8 mouse cellular contexts compared by ENCODE assay signal in genomic region chr8:114369038-114369976, GRCm38 (mm10). TPM values are rescaled to one million over a fixed set of nuclear protein-coding genes. Genes with fewer than 3 reads are reported as not detected.
A peak's percentile ranks its signal among the peaks of the same experiment; 100 is the strongest.
DNase-seq lines count a peak whose midpoint lies in the region; ATAC-seq and TF ChIP-seq lines count a peak whose summit lies in the region.

No protein-coding gene starts in this region.

- H3K9ac ChIP-seq in heart, adult 2 months (ENCODE audit: low read depth, low read length) = no peak overlapping the region
- H3K9ac ChIP-seq in kidney, embryonic 15.5 days = no peak overlapping the region
- no peak overlapping the region for H3K9ac ChIP-seq in limb, embryonic 15.5 days
- no peak overlapping the region for H3K9ac ChIP-seq in stomach, embryonic 14.5 days (replicated peaks; ENCODE audit: low read depth, low read length)

- ATAC-seq in kidney, embryonic 15.5 days (replicated peaks; ENCODE audit: low FRiP score) = no peak; the same call in 1 of the 2 replicates
- ATAC-seq in limb, embryonic 15.5 days (ENCODE audit: insufficient number of reproducible peaks, low FRiP score, low TSS enrichment, low read depth) = no peak
- no peak for ATAC-seq in stomach, embryonic 14.5 days (ENCODE audit: insufficient number of reproducible peaks, insufficient read depth, low FRiP score, low read depth)

- peak; percentile 73 for TF ChIP-seq CTCF in heart, adult 2 months (IDR thresholded peaks at IDR 0.05)

- no peaks in the 10 kb centered on the region for H3K36me3 ChIP-seq in embryonic facial prominence, embryonic 10.5 days (replicated peaks)
- no peaks in the 10 kb centered on the region for H3K36me3 ChIP-seq in heart, adult 2 months (ENCODE audit: control insufficient read depth, insufficient read depth, low read length)
- H3K36me3 ChIP-seq in kidney, embryonic 15.5 days = no peaks in the 10 kb centered on the region
- H3K36me3 ChIP-seq in limb, embryonic 15.5 days = no peaks in the 10 kb centered on the region
- H3K36me3 ChIP-seq in stomach, embryonic 14.5 days (ENCODE audit: control insufficient read depth, insufficient read depth, low read length) = no peaks in the 10 kb centered on the region

- no peaks in the 10 kb centered on the region for H3K27me3 ChIP-seq in embryonic facial prominence, embryonic 10.5 days (replicated peaks; ENCODE audit: low read depth, poor library complexity, severe bottlenecking)
- no peaks in the 10 kb centered on the region for H3K27me3 ChIP-seq in heart, adult 2 months (ENCODE audit: control insufficient read depth, insufficient read depth, low read length)
- H3K27me3 ChIP-seq in kidney, embryonic 15.5 days = no peaks in the 10 kb centered on the region
- peaks cover 6% of the 10 kb centered on the region; the same call in 1 of the 2 replicates for H3K27me3 ChIP-seq in limb, embryonic 15.5 days
- H3K27me3 ChIP-seq in stomach, embryonic 14.5 days (ENCODE audit: control insufficient read depth, insufficient read depth, low read length) = no peaks in the 10 kb centered on the region

- peak; percentile 11 for DNase-seq in 3134 (ENCODE audit: extremely low read depth, insufficient read length, low spot score)
- DNase-seq in adrenal gland, postnatal 10 days = peak; percentile 88
- peak; percentile 82 for DNase-seq in embryonic facial prominence, embryonic 10.5 days (ENCODE audit: low spot score)
- DNase-seq in heart, adult 2 months = peak; percentile 45 to 71
- peak; percentile 22 to 41 for DNase-seq in natural killer cell, adult 2 months (ENCODE audit: low spot score in 2 of 2)

- 40% methylated on average over 27 of the region's 27 CpGs for WGBS in embryonic facial prominence, embryonic 10.5 days
- WGBS in heart, adult 2 months = 28% methylated on average over 27 of the region's 27 CpGs
- 41% methylated on average over 27 of the region's 27 CpGs for WGBS in kidney, embryonic 15.5 days
- WGBS in limb, embryonic 15.5 days = 32% methylated on average over 27 of the region's 27 CpGs
- 35% methylated on average over 27 of the region's 27 CpGs for WGBS in stomach, embryonic 14.5 days

- H3K4me1 ChIP-seq in embryonic facial prominence, embryonic 10.5 days = no peaks in the 10 kb centered on the region
- H3K4me1 ChIP-seq in heart, adult 2 months (ENCODE audit: control insufficient read depth, insufficient read depth, low read length) = no peaks in the 10 kb centered on the region
- H3K4me1 ChIP-seq in kidney, embryonic 15.5 days = 0 out of 2 replicates have a peak, but pooled peaks cover 3% of the 10 kb centered on the region
- H3K4me1 ChIP-seq in limb, embryonic 15.5 days = peaks cover 3% of the 10 kb centered on the region; the same call in 1 of the 2 replicates
- H3K4me1 ChIP-seq in stomach, embryonic 14.5 days (ENCODE audit: control insufficient read depth, insufficient read depth, low read length) = no peaks in the 10 kb centered on the region

- H3K9me3 ChIP-seq in embryonic facial prominence, embryonic 10.5 days = no peaks in the 10 kb centered on the region
- H3K9me3 ChIP-seq in kidney, embryonic 15.5 days (replicated peaks) = no peaks in the 10 kb centered on the region
- no peaks in the 10 kb centered on the region for H3K9me3 ChIP-seq in limb, embryonic 15.5 days
- H3K9me3 ChIP-seq in stomach, embryonic 14.5 days (ENCODE audit: control insufficient read depth, low read depth, low read length) = no peaks in the 10 kb centered on the region

- TF ChIP-seq EP300 in heart, adult 2 months (IDR thresholded peaks at IDR 0.05; ENCODE audit: insufficient read depth, low read depth, low read length) = no peak

- peak overlapping the region; percentile 32; the same call in 1 of the 2 replicates for H3K4me2 ChIP-seq in kidney, embryonic 15.5 days
- H3K4me2 ChIP-seq in limb, embryonic 15.5 days = peak overlapping the region; percentile 24
- peak overlapping the region; percentile 10; the same call in 1 of the 2 replicates for H3K4me2 ChIP-seq in stomach, embryonic 14.5 days (replicated peaks; ENCODE audit: low read depth, low read length)

- no peak for TF ChIP-seq POLR2A in heart, adult 2 months (IDR thresholded peaks at IDR 0.05; ENCODE audit: insufficient read depth, low read depth, low read length)

- no peaks in the 10 kb centered on the region for H3K79me2 ChIP-seq in heart, adult 2 months (replicated peaks; ENCODE audit: control insufficient read depth, insufficient read depth, low read length)

- no peak overlapping the region for H3K27ac ChIP-seq in embryonic facial prominence, embryonic 10.5 days (replicated peaks)
- H3K27ac ChIP-seq in heart, adult 2 months = no peak overlapping the region
- H3K27ac ChIP-seq in kidney, embryonic 15.5 days = no peak overlapping the region
- H3K27ac ChIP-seq in limb, embryonic 15.5 days = no peak overlapping the region
- no peak overlapping the region for H3K27ac ChIP-seq in stomach, embryonic 14.5 days (ENCODE audit: low read length)

- intact Hi-C loops in heart, adult 2 months (cut with DNase I) = loop anchor here (1.0 to 2.0 kb wide), 2 partner anchors 288 to 705 kb away; no protein-coding TSS in a partner anchor

- no peak overlapping the region for H3K4me3 ChIP-seq in embryonic facial prominence, embryonic 10.5 days
- peak overlapping the region; percentile 19; the same call in 1 of the 2 replicates for H3K4me3 ChIP-seq in heart, adult 2 months
- H3K4me3 ChIP-seq in kidney, embryonic 15.5 days (replicated peaks) = no peak overlapping the region
- H3K4me3 ChIP-seq in limb, embryonic 15.5 days = no peak overlapping the region
- no peak overlapping the region for H3K4me3 ChIP-seq in stomach, embryonic 14.5 days (ENCODE audit: low read depth, low read length)

RNA-seq across cellular contexts. Expression of gene Clec3a, which starts 48.6 kb away (rescaled TPM):
- total RNA-seq in adrenal gland, postnatal 10 days (2021) = not detected
- not detected in 2 replicates for polyA plus RNA-seq in embryonic facial prominence, embryonic 10.5 days (2016; fragmentation: Nextera tagmentation; extraction: Ambion mirVana)
- total RNA-seq in heart, adult 2 months (2021) = under 1 TPM in 1 of 2 experiments, not detected in 1; 0.68 TPM
- 1.0 and 2.6 TPM in 2 replicates for polyA plus RNA-seq in heart, adult 2 months (2012; rRNA removed)
- not detected in 2 replicates for polyA plus RNA-seq in kidney, embryonic 15.5 days (2015; fragmentation: Nextera tagmentation; extraction: Ambion mirVana)
- 8.5 and 9.5 TPM in 2 replicates for polyA plus RNA-seq in limb, embryonic 15.5 days (2015; fragmentation: Nextera tagmentation; extraction: Ambion mirVana)
- polyA plus RNA-seq in stomach, embryonic 14.5 days (2014; fragmentation: Nextera tagmentation; extraction: Ambion mirVana) = 0.62 and 0.63 TPM in 2 replicates

Comparison
In these comparisons a context has a peak if more than half of its experiments do, and no peak if none do; other contexts are left out.
1. DNase-seq: peak in every context shown above with its lines; median percentile 88 in adrenal gland, postnatal 10 days; 82 in embryonic facial prominence, embryonic 10.5 days; 58 in heart, adult 2 months; 32 in natural killer cell, adult 2 months; 11 in 3134.